Mouse (Mus musculus): ENCODE measurements around the gene C1s1. TPM values are rescaled to one million over a fixed set of nuclear protein-coding genes. Genes with fewer than 3 reads are reported as not detected.
A peak's percentile ranks its signal among the peaks of the same experiment; 100 is the strongest.
"Not testable (repeated sequence)": the region's sequence is repeated elsewhere in the genome, so short reads cannot be mapped to it uniquely, and the experiment has no call there.

Gene C1s1
- polyA plus RNA-seq, 1 experiment from 2014 or later = 1.7 TPM

DNA sequence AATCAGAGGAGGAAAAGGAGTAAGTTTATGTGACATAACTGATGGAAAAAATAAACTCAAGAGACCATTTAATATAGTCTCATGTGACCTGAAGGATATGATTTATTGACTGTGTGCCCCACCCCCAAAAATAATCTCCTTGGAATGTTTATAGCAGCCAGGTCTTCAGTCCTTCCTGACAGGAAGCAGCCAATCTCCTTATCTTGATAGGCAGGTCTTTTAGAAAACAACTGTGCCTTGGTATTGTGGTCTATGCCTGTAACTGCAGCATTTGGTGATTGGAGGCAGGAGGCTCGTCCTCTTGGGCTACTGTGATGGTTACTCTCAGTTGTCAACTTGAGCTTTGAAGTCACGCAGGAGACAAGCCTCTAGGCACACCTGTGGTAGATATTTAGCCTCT, 54.6 kb downstream of the C1s1 start:
- WGBS = 43% methylated on average over 2 of the region's 2 CpGs
- Histone ChIP-seq H3K27ac (no peak overlapping the region), H3K4me1 (peaks cover 10% of the 10 kb centered on the region; the same call in 1 of the 2 replicates), H3K27me3 (no peaks in the 10 kb centered on the region), H3K9ac (no peak overlapping the region), H3K4me3 (no peak overlapping the region), H3K36me3 (no peaks in the 10 kb centered on the region), H3K9me3 (no peaks in the 10 kb centered on the region), H3K4me2 (no peak overlapping the region)
- no peak for ATAC-seq (ENCODE audit: insufficient number of reproducible peaks, insufficient read depth, low FRiP score, low TSS enrichment, low read depth)

DNA sequence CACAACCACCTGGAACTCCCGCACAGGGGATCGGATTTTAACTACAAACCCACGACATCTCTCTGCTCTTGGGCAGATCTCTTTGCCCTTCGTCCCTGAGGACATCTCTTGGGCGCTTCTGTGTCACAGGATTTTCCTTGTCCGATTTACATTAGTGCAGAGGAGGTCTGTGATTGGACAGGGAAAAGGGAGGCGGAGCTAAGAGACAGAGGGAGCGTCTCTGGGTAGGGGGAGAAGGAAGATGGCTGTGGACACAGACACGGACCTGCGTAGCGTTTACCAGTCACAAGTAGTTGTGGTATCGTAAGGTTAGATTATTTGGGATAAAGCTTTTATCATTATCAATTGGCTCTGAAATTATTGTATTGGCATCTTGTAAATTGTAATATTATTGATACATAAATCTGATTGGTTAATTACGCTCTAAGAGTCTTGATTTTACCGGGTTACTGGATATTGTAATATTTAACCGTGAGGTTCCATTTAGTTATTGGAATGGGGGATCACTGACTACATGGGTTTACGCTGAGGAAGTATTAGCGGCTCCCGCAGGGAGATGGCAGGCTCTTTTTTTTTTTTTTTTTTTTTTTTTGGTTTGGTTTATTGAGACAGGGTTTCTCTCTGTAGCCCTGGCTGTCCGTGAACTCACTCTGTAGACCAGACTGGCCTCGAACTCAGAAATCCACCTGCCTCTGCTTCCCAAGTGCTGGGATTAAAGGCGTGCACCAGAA, 56.6 kb downstream of the C1s1 start:
- no peaks in the 10 kb centered on the region for H3K27me3 ChIP-seq
- no peak overlapping the region for H3K9ac ChIP-seq
- no peaks in the 10 kb centered on the region for H3K36me3 ChIP-seq
- no peak for ATAC-seq (ENCODE audit: insufficient number of reproducible peaks, insufficient read depth, low FRiP score, low TSS enrichment, low read depth)
- H3K4me2 ChIP-seq = peak overlapping the region; percentile 49
- H3K27ac ChIP-seq = no peak overlapping the region
- H3K4me1 ChIP-seq = peaks cover 10% of the 10 kb centered on the region; the same call in 1 of the 2 replicates
- WGBS = 34% methylated on average over 21 of the region's 21 CpGs
- H3K4me3 ChIP-seq = peak overlapping the region; percentile 19
- no peaks in the 10 kb centered on the region for H3K9me3 ChIP-seq

DNA sequence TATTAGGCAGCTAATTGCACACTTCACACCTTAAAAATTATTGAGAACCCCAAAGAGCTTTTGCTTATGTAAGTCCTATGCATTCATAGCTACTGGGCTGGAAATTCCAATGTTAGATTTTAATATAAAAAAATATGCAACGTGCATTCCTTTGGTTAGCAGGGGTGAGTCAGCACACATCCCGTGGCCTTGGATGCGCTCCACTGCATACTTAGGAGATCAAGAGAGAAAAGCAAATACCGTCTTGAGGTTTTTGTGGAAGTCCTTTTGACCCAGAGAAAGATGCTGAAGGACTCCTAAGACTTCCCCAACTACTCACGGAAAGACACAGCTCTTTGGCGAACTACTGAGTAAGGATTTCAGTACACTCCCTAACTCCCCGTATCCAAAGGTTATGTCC, 57.3 kb downstream of the C1s1 start:
- Histone ChIP-seq H3K27ac (no peak overlapping the region), H3K27me3 (no peaks in the 10 kb centered on the region), H3K4me2 (peak overlapping the region; percentile 49), H3K4me3 (0 out of 2 replicates have a peak overlapping the region, but pooled peaks have one; percentile 19), H3K36me3 (no peaks in the 10 kb centered on the region), H3K9me3 (no peaks in the 10 kb centered on the region), H3K9ac (no peak overlapping the region), H3K4me1 (peaks cover 10% of the 10 kb centered on the region; the same call in 1 of the 2 replicates)
- WGBS = 74% methylated on average over 7 of the region's 7 CpGs
- no peak for ATAC-seq (ENCODE audit: insufficient number of reproducible peaks, insufficient read depth, low FRiP score, low TSS enrichment, low read depth)

DNA sequence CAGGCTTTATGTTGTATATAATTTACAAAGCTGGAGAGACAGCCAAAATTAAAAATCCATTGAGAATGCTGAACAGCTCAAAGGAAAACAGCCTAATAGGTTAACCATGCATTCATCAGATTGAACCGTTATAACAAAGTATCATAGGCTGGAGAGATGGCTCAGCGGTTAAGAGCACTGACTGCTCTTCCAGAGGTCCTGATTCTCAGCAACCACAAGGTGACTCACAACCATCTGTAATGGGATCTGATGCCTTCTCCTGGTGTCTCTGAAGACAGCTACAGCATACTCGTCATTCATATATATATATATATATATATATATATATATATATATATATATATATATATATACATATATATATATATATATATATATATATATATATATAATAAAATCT, 58.3 kb downstream of the C1s1 start:
- not testable (repeated sequence) for ATAC-seq (ENCODE audit: insufficient number of reproducible peaks, insufficient read depth, low FRiP score, low TSS enrichment, low read depth); H3K4me3 ChIP-seq; H3K4me2 ChIP-seq; H3K9me3 ChIP-seq; H3K27ac ChIP-seq; H3K36me3 ChIP-seq; H3K9ac ChIP-seq; H3K27me3 ChIP-seq
- 82% methylated on average over 3 of the region's 3 CpGs for WGBS
- peaks cover 10% of the 10 kb centered on the region; the same call in 1 of the 2 replicates for H3K4me1 ChIP-seq

DNA sequence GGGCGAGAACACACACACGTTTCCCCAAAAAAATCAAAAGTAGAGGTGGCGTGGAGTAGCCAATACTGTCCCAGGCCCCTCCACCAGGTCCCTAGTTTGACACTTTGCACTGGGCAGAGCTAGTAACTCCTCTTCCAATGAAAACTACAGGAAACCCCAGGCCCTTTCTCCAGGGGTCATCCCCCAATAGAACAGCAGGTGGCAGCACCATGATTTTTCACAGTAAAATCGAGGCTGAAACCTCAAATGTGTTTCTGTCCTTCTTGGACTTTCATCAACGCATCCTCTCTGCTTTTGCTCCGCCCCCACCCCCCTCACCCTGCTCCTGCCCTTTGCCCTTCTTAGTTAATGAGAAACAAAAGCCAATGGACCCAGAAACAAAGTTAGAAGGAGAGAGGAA, 60.6 kb downstream of the C1s1 start:
- H3K4me1 ChIP-seq = peaks cover 12% of the 10 kb centered on the region; the same call in 1 of the 2 replicates
- 21% methylated on average over 6 of the region's 6 CpGs for WGBS
- no peak overlapping the region for H3K4me2 ChIP-seq
- ATAC-seq (ENCODE audit: insufficient number of reproducible peaks, insufficient read depth, low FRiP score, low TSS enrichment, low read depth) = no peak
- H3K9ac ChIP-seq = no peak overlapping the region
- H3K36me3 ChIP-seq = no peaks in the 10 kb centered on the region
- H3K27ac ChIP-seq = no peak overlapping the region
- no peak overlapping the region for H3K4me3 ChIP-seq
- H3K27me3 ChIP-seq = no peaks in the 10 kb centered on the region
- no peaks in the 10 kb centered on the region for H3K9me3 ChIP-seq

Other genes with a start within 250 kb of the C1s1 start
- 0.07 and 0.15 TPM in 2 replicates for gene Cd163, start 237.7 kb downstream of the C1s1 start, polyA plus RNA-seq (2015; fragmentation: Nextera tagmentation; extraction: Ambion mirVana)
- 47.5 and 54.0 TPM in 2 replicates for gene Pex5, start 127.3 kb downstream of the C1s1 start, polyA plus RNA-seq (2015; fragmentation: Nextera tagmentation; extraction: Ambion mirVana)
- 11.6 and 11.7 TPM in 2 replicates for gene Clstn3, start 77.6 kb downstream of the C1s1 start, polyA plus RNA-seq (2015; fragmentation: Nextera tagmentation; extraction: Ambion mirVana)
- gene C1rl, start 49.2 kb downstream of the C1s1 start, polyA plus RNA-seq (2015; fragmentation: Nextera tagmentation; extraction: Ambion mirVana) = 0.72 and 0.94 TPM in 2 replicates
- 2.7 and 2.8 TPM in 2 replicates for gene C1ra, start 30.0 kb downstream of the C1s1 start, polyA plus RNA-seq (2015; fragmentation: Nextera tagmentation; extraction: Ambion mirVana)
- not detected in 2 replicates for gene C1rb, start 27.9 kb upstream of the C1s1 start, polyA plus RNA-seq (2015; fragmentation: Nextera tagmentation; extraction: Ambion mirVana)
- gene C1s2, start 93.7 kb upstream of the C1s1 start, polyA plus RNA-seq (2015; fragmentation: Nextera tagmentation; extraction: Ambion mirVana) = not detected in 2 replicates
- 52.0 and 59.3 TPM in 2 replicates for gene Lpcat3, start 120.7 kb upstream of the C1s1 start, polyA plus RNA-seq (2015; fragmentation: Nextera tagmentation; extraction: Ambion mirVana)
- gene Emg1, start 169.8 kb upstream of the C1s1 start, polyA plus RNA-seq (2015; fragmentation: Nextera tagmentation; extraction: Ambion mirVana) = 199 and 214 TPM in 2 replicates
- 337 and 351 TPM in 2 replicates for gene Phb2, start 170.0 kb upstream of the C1s1 start, polyA plus RNA-seq (2015; fragmentation: Nextera tagmentation; extraction: Ambion mirVana)
- gene Ptpn6, start 196.4 kb upstream of the C1s1 start, polyA plus RNA-seq (2015; fragmentation: Nextera tagmentation; extraction: Ambion mirVana) = 9.2 and 13.9 TPM in 2 replicates
- 487 and 605 TPM in 2 replicates for gene Grcc10, start 199.0 kb upstream of the C1s1 start, polyA plus RNA-seq (2015; fragmentation: Nextera tagmentation; extraction: Ambion mirVana)
- 0.33 TPM in 1 of 2 replicates, not detected in the other for gene Gm45234, start 213.7 kb upstream of the C1s1 start, polyA plus RNA-seq (2015; fragmentation: Nextera tagmentation; extraction: Ambion mirVana)
- gene Atn1, start 214.2 kb upstream of the C1s1 start, polyA plus RNA-seq (2015; fragmentation: Nextera tagmentation; extraction: Ambion mirVana) = 22.1 and 22.2 TPM in 2 replicates
- gene Eno2, start 227.3 kb upstream of the C1s1 start, polyA plus RNA-seq (2015; fragmentation: Nextera tagmentation; extraction: Ambion mirVana) = 10.7 and 10.9 TPM in 2 replicates
- 0.97 and 1.3 TPM in 2 replicates for gene Lrrc23, start 237.4 kb upstream of the C1s1 start, polyA plus RNA-seq (2015; fragmentation: Nextera tagmentation; extraction: Ambion mirVana)